Mouse (Mus musculus): Measurements from ENCODE around the gene Nt5m.

DNA sequence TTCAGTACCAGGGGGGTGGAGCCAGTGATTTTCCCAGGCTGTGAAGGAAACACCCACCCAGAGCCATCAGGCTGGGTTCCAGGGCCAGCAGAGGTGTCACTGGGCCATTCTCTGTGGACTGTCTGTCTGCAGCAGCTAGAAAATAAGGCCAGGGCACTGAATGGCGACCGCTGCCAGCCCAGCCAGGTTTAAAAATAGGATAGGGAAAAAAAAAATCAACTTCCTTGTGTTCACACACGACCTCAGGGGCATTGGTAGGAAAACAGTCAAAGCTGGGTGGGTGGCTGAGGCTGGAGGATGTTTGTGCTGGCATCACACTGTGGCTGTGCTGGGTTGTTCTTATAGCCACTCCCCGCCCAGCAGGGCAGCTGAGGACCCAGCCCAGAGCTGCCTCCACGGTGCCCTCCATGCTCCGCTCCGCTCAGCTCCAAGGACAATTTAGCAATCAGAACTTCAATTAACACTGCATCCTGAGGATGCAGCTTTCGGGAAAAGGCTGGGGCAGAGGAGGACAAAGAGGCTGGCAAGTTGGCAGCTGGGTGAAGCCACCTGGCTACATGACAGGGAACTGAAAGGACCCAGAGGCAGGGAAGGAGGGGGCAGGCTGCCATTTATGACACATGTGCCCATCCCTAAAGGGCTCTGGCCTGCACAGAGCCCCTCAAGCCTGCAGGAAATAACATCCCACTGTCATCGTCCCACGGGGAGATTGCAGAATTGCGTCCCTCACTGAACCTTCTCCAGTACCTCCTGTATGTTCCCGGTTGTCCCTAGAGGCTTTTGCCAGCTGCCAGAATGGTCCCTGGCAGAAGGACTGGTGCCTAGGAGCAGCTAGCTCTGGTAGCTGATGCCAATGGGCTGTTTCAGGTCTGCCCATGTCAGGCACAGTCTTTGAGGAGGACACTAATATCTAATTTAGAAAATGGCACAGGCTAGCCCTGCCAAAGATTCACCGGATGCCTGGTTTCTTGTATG lies 60.8 kb downstream of the Nt5m start:
- TF ChIP-seq CTCF (IDR thresholded peaks at IDR 0.05; ENCODE audit: borderline replicate concordance, extremely low read depth, insufficient read depth, insufficient read length) (no peak), POLR2A (IDR thresholded peaks at IDR 0.05; ENCODE audit: borderline replicate concordance, extremely low read depth, insufficient read depth, insufficient read length, poor library complexity, severe bottlenecking) (no peak)
